Mouse (Mus musculus): ENCODE results near the gene Mark3.

GRCm38 (mm10) chr12:111560286-111560685 is 14.0 kb upstream of the Mark3 start:
- TF ChIP-seq GATA1 (IDR thresholded peaks at IDR 0.05; ENCODE audit: borderline replicate concordance, low read length) (no peak), FLI1 (IDR thresholded peaks at IDR 0.05; ENCODE audit: low read length) (no peak)

All from megakaryocyte, embryonic 14.5 days (primary cell).